Mouse (Mus musculus) heart, adult 2 months (tissue): Measurements from ENCODE around the gene Rgl2. TPM values are rescaled to one million over a fixed set of nuclear protein-coding genes. Genes with fewer than 3 reads are reported as not detected.

Experiments used
- DNase-seq, 2 experiments: peaks; one replicate each; pipeline ENCODE4 v3.0.0; 2021
- H3K27ac ChIP-seq: fragments of 200-600 bp; 2 replicates; pipeline ENCODE4 v1.8.1; 2022
- H3K27me3 ChIP-seq: fragments of 200-500 bp; 2 replicates; pipeline ENCODE4 v1.6.1; 2012; ENCODE audit warnings: mild to moderate bottlenecking, low read length, inconsistent platforms, mixed read lengths; ENCODE audit not compliant: control insufficient read depth, insufficient read depth
- H3K36me3 ChIP-seq: fragments of 200-500 bp; 2 replicates; pipeline ENCODE4 v1.6.1; 2012; ENCODE audit warnings: low read length, inconsistent platforms; ENCODE audit not compliant: control insufficient read depth, insufficient read depth
- H3K4me1 ChIP-seq: fragments of 200-500 bp; 2 replicates; pipeline ENCODE4 v1.6.1; 2011; ENCODE audit warnings: low read length; ENCODE audit not compliant: control insufficient read depth, insufficient read depth
- H3K4me3 ChIP-seq: fragments of 200-600 bp; 2 replicates; pipeline ENCODE4 v1.8.1; 2022
- H3K79me2 ChIP-seq: fragments of 200-500 bp; replicated peaks from 2 replicates; pipeline ENCODE4 v1.6.1; 2012; ENCODE audit warnings: mild to moderate bottlenecking, inconsistent platforms, low read length, moderate library complexity, mixed read lengths; ENCODE audit not compliant: control insufficient read depth, insufficient read depth
- H3K9ac ChIP-seq: fragments of 200-500 bp; 2 replicates; pipeline ENCODE4 v1.6.1; 2012; ENCODE audit warnings: low read depth, mild to moderate bottlenecking, control low read depth, inconsistent platforms, low read length, mixed read lengths
- CTCF ChIP-seq: fragments of 200-600 bp; IDR thresholded peaks from 2 replicates; pipeline ENCODE4 v1.8.1; 2022; ENCODE audit warnings: antibody characterized with exemption, mild to moderate bottlenecking, moderate library complexity
- EP300 ChIP-seq: fragments of 200-500 bp; IDR thresholded peaks from 2 replicates; pipeline ENCODE4 v1.6.1; 2011; ENCODE audit warnings: low read depth, low read length, control low read depth; ENCODE audit not compliant: insufficient read depth
- POLR2A ChIP-seq: fragments of 200-500 bp; IDR thresholded peaks from 2 replicates; pipeline ENCODE4 v1.6.1; 2011; ENCODE audit warnings: mild to moderate bottlenecking, low read depth, low read length, control low read depth; ENCODE audit not compliant: insufficient read depth
- WGBS: fragments of 180-500 bp; shearing (Covaris S2); methylation state at CpG from one replicate; pipeline ENCODE4 v1.1.7; 2018; 5-methylcytosine and 5-hydroxymethylcytosine counted together
- intact Hi-C: fragments of 180-260 bp; cut with DNase I; formaldehyde crosslinking; loops from one replicate; pipeline ENCODE4 v1.15.1; 2025
- polyA plus RNA-seq: library from polyadenylated mRNA; depleted of rRNA; stranded (reverse); fragments of >200 nt; gene quantifications from 2 replicates; pipeline ENCODE4 v1.2.3, GENCODE M21; 2012
- total RNA-seq, 2 experiments: library from RNA; stranded (reverse); gene quantifications; 2 replicates each; pipeline ENCODE4 v1.2.3; 2021

Gene Rgl2
- total and polyA plus RNA-seq, 3 experiments = 33.2 to 89.1 (median 36.0) TPM

- Histone ChIP-seq H3K4me1 (peaks cover 3% of the 10 kb centered on the region; the same call in 1 of the 2 replicates), H3K79me2 (no peaks in the 10 kb centered on the region), H3K36me3 (no peaks in the 10 kb centered on the region; the same call in 1 of the 2 replicates), H3K27ac (peak overlapping the region; percentile 78), H3K9ac (peak overlapping the region; percentile 80), H3K4me3 (peak overlapping the region; percentile 61), H3K27me3 (no peaks in the 10 kb centered on the region)
- intact Hi-C loops = no loop called here
- DNase-seq = no peak
- under 1% methylated on average over 44 of the region's 44 CpGs for WGBS
- TF ChIP-seq CTCF (no peak), POLR2A (no peak), EP300 (no peak)
These were observed 20.8 kb upstream of the Rgl2 start for GRCm38 (mm10) chr17:33908331-33909076.

- H3K9ac ChIP-seq = peak within 1 kb of the TSS; percentile 91
- DNase-seq = peak; percentile 99 to 100
- H3K4me3 ChIP-seq = peak within 1 kb of the TSS; percentile 82
- H3K4me1 ChIP-seq = peaks cover 3% of the 10 kb centered on the region; the same call in 1 of the 2 replicates
- H3K79me2 ChIP-seq = no peaks in the 10 kb centered on the region
- TF ChIP-seq EP300 (peak; percentile 30; the same call in 1 of the 2 replicates), CTCF (no peak), POLR2A (peak; percentile 70; the same call in 1 of the 2 replicates)
- no peaks in the 10 kb centered on the region for H3K27me3 ChIP-seq
- peak within 1 kb of the TSS; percentile 98 for H3K27ac ChIP-seq
- H3K36me3 ChIP-seq = no peaks in the 10 kb centered on the region; the same call in 1 of the 2 replicates
- intact Hi-C loops = no loop called here
- WGBS = under 1% methylated on average over 68 of the region's 68 CpGs
These were observed 20.1 kb upstream of the Rgl2 start, which contains the start of gene Daxx for GRCm38 (mm10) chr17:33909077-33909868. Gene Daxx (plus strand): TSS chr17:33909414.

DNA sequence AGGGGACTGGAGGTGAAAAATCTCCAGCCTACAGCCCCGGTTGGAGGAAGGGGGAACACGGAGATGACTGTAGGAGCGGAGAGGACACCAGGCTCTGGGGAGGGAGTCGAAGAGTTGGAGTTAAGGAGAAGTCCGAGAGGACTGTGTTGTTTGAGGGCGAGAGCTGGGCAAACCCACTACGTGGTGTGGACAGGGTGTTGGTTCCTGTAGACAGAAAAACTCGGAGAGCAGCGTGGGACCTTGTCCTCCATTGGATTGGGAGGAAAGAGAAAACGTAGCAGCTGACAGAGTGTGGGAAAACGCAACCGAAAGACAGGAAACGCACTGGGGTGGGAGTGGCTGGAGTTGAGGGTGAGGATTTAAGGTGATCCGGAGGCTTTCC lies 19.5 kb upstream of the Rgl2 start:
- under 1% methylated on average over 14 of the region's 14 CpGs for WGBS
- peak; percentile 65 to 69 for DNase-seq

GRCm38 (mm10) chr17:33910346-33911051 lies 18.8 kb upstream of the Rgl2 start:
- no peak for DNase-seq
- H3K27me3 ChIP-seq = no peaks in the 10 kb centered on the region
- peaks cover 3% of the 10 kb centered on the region; the same call in 1 of the 2 replicates for H3K36me3 ChIP-seq
- peaks cover 4% of the 10 kb centered on the region for H3K4me1 ChIP-seq
- intact Hi-C loops = no loop called here
- no peaks in the 10 kb centered on the region for H3K79me2 ChIP-seq
- no peak for TF ChIP-seq EP300
- peak; percentile 18; the same call in 1 of the 2 replicates for TF ChIP-seq CTCF
- peak overlapping the region; percentile 98 for H3K27ac ChIP-seq
- WGBS = 31% methylated on average over 11 of the region's 11 CpGs
- peak overlapping the region; percentile 91 for H3K9ac ChIP-seq
- peak overlapping the region; percentile 82 for H3K4me3 ChIP-seq

More for the DNA sequence above, 19.5 kb upstream of the Rgl2 start:
- no peaks in the 10 kb centered on the region for H3K79me2 ChIP-seq
- TF ChIP-seq EP300 = no peak
- TF ChIP-seq POLR2A = peak; percentile 70
- peak overlapping the region; percentile 82 for H3K4me3 ChIP-seq
- H3K9ac ChIP-seq = peak overlapping the region; percentile 91
- peaks cover 3% of the 10 kb centered on the region; the same call in 1 of the 2 replicates for H3K4me1 ChIP-seq
- H3K27ac ChIP-seq = peak overlapping the region; percentile 98
- intact Hi-C loops = no loop called here
- no peaks in the 10 kb centered on the region; the same call in 1 of the 2 replicates for H3K36me3 ChIP-seq
- no peaks in the 10 kb centered on the region for H3K27me3 ChIP-seq

GRCm38 (mm10) chr17:33911052-33911812 lies 18.1 kb upstream of the Rgl2 start:
- peak in 1 of 2 experiments; percentile 21 for DNase-seq
- Histone ChIP-seq H3K36me3 (peaks cover 3% of the 10 kb centered on the region; the same call in 1 of the 2 replicates), H3K27me3 (no peaks in the 10 kb centered on the region), H3K9ac (no peak overlapping the region), H3K4me1 (peaks cover 4% of the 10 kb centered on the region), H3K4me3 (no peak overlapping the region), H3K27ac (no peak overlapping the region), H3K79me2 (no peaks in the 10 kb centered on the region)
- intact Hi-C loops = no loop called here
- WGBS = 87% methylated on average over 31 of the region's 31 CpGs
- TF ChIP-seq EP300 (no peak), CTCF (no peak), POLR2A (no peak)
